Mouse (Mus musculus): ENCODE results near the gene Fads1. TPM values are rescaled to one million over a fixed set of nuclear protein-coding genes. Genes with fewer than 3 reads are reported as not detected.

Gene Fads1
- polyA plus RNA-seq, 1 experiment = not detected

GRCm38 (mm10) chr19:10198286-10198685 lies 15.6 kb downstream of the Fads1 start:
- WGBS = 49% methylated on average over 2 of the region's 2 CpGs

GRCm38 (mm10) chr19:10198723-10199122 lies 16.0 kb downstream of the Fads1 start:
- 26% methylated on average over 3 of the region's 3 CpGs for WGBS
- Histone ChIP-seq H3K27ac (ENCODE audit: insufficient read depth, low read depth, low read length) (no peak overlapping the region), H3K4me1 (ENCODE audit: control insufficient read depth, insufficient read depth, low read length) (no peaks in the 10 kb centered on the region), H3K4me3 (ENCODE audit: insufficient read depth, low read depth, low read length) (no peak overlapping the region)
- no peak for TF ChIP-seq POLR2A (IDR thresholded peaks at IDR 0.05; ENCODE audit: insufficient read depth, low read depth, low read length)
- peak; percentile 50; the same call in 1 of the 2 replicates for TF ChIP-seq CTCF (IDR thresholded peaks at IDR 0.05; ENCODE audit: insufficient read depth, low read depth, low read length)

More at GRCm38 (mm10) chr19:10198286-10198685, 15.6 kb downstream of the Fads1 start:
- Histone ChIP-seq H3K27ac (ENCODE audit: insufficient read depth, low read depth, low read length) (no peak overlapping the region), H3K4me1 (ENCODE audit: control insufficient read depth, insufficient read depth, low read length) (no peaks in the 10 kb centered on the region), H3K4me3 (ENCODE audit: insufficient read depth, low read depth, low read length) (no peak overlapping the region)
- TF ChIP-seq CTCF (IDR thresholded peaks at IDR 0.05; ENCODE audit: insufficient read depth, low read depth, low read length) = no peak

- TF ChIP-seq CTCF (IDR thresholded peaks at IDR 0.05; ENCODE audit: insufficient read depth, low read depth, low read length) = no peak
- TF ChIP-seq POLR2A (IDR thresholded peaks at IDR 0.05; ENCODE audit: insufficient read depth, low read depth, low read length) = no peak
- no peak overlapping the region for H3K27ac ChIP-seq (ENCODE audit: insufficient read depth, low read depth, low read length)
- peak overlapping the region; percentile 76 for H3K4me3 ChIP-seq (ENCODE audit: insufficient read depth, low read depth, low read length)
- H3K4me1 ChIP-seq (ENCODE audit: control insufficient read depth, insufficient read depth, low read length) = no peaks in the 10 kb centered on the region
- WGBS = 1% methylated on average over 23 of the region's 23 CpGs
Observed at GRCm38 (mm10) chr19:10203146-10203847, 20.6 kb downstream of the Fads1 start.

GRCm38 (mm10) chr19:10203848-10204615 lies 21.3 kb downstream of the Fads1 start, which contains the start of the genes Tmem258 and Fen1:
Gene Tmem258 (plus strand): TSS chr19:10204014.
Gene Fen1 (minus strand): TSS chr19:10204169.
- H3K4me3 ChIP-seq (ENCODE audit: insufficient read depth, low read depth, low read length) = peak within 1 kb of the TSS; percentile 76
- no peaks in the 10 kb centered on the region for H3K4me1 ChIP-seq (ENCODE audit: control insufficient read depth, insufficient read depth, low read length)
- WGBS = under 1% methylated on average over 40 of the region's 40 CpGs
- TF ChIP-seq CTCF (IDR thresholded peaks at IDR 0.05; ENCODE audit: insufficient read depth, low read depth, low read length) = no peak
- peak; percentile 59; the same call in 1 of the 2 replicates for TF ChIP-seq POLR2A (IDR thresholded peaks at IDR 0.05; ENCODE audit: insufficient read depth, low read depth, low read length)
- peak within 1 kb of the TSS; percentile 94 for H3K27ac ChIP-seq (ENCODE audit: insufficient read depth, low read depth, low read length)

- under 1% methylated on average over 5 of the region's 5 CpGs for WGBS
- TF ChIP-seq POLR2A (IDR thresholded peaks at IDR 0.05; ENCODE audit: insufficient read depth, low read depth, low read length) = no peak
- no peak for TF ChIP-seq CTCF (IDR thresholded peaks at IDR 0.05; ENCODE audit: insufficient read depth, low read depth, low read length)
- Histone ChIP-seq H3K27ac (ENCODE audit: insufficient read depth, low read depth, low read length) (no peak overlapping the region), H3K4me3 (ENCODE audit: insufficient read depth, low read depth, low read length) (peak overlapping the region; percentile 8; the same call in 1 of the 2 replicates), H3K4me1 (ENCODE audit: control insufficient read depth, insufficient read depth, low read length) (no peaks in the 10 kb centered on the region)
Observed at GRCm38 (mm10) chr19:10204616-10205001, 21.9 kb downstream of the Fads1 start.

- no peak for TF ChIP-seq POLR2A (IDR thresholded peaks at IDR 0.05; ENCODE audit: insufficient read depth, low read depth, low read length)
- no peak for TF ChIP-seq CTCF (IDR thresholded peaks at IDR 0.05; ENCODE audit: insufficient read depth, low read depth, low read length)
- 55% methylated on average over 6 of the region's 6 CpGs for WGBS
- Histone ChIP-seq H3K27ac (ENCODE audit: insufficient read depth, low read depth, low read length) (no peak overlapping the region), H3K4me3 (ENCODE audit: insufficient read depth, low read depth, low read length) (no peak overlapping the region), H3K4me1 (ENCODE audit: control insufficient read depth, insufficient read depth, low read length) (no peaks in the 10 kb centered on the region)
Observed at GRCm38 (mm10) chr19:10205051-10205450, 22.4 kb downstream of the Fads1 start.

GRCm38 (mm10) chr19:10208851-10209250 lies 26.2 kb downstream of the Fads1 start:
- Histone ChIP-seq H3K4me3 (ENCODE audit: insufficient read depth, low read depth, low read length) (no peak overlapping the region), H3K27ac (ENCODE audit: insufficient read depth, low read depth, low read length) (no peak overlapping the region), H3K4me1 (ENCODE audit: control insufficient read depth, insufficient read depth, low read length) (no peaks in the 10 kb centered on the region)
- 91% methylated on average over 3 of the region's 3 CpGs for WGBS
- TF ChIP-seq POLR2A (IDR thresholded peaks at IDR 0.05; ENCODE audit: insufficient read depth, low read depth, low read length) (no peak), CTCF (IDR thresholded peaks at IDR 0.05; ENCODE audit: insufficient read depth, low read depth, low read length) (no peak)

GRCm38 (mm10) chr19:10210885-10211284 lies 28.2 kb downstream of the Fads1 start:
- Histone ChIP-seq H3K27ac (ENCODE audit: insufficient read depth, low read depth, low read length) (no peak overlapping the region), H3K4me1 (ENCODE audit: control insufficient read depth, insufficient read depth, low read length) (no peaks in the 10 kb centered on the region), H3K4me3 (ENCODE audit: insufficient read depth, low read depth, low read length) (no peak overlapping the region)
- TF ChIP-seq CTCF (IDR thresholded peaks at IDR 0.05; ENCODE audit: insufficient read depth, low read depth, low read length) (no peak), POLR2A (IDR thresholded peaks at IDR 0.05; ENCODE audit: insufficient read depth, low read depth, low read length) (no peak)
- 84% methylated on average over 4 of the region's 4 CpGs for WGBS
